Mouse (Mus musculus): ENCODE data around the gene Lmod2.

Gene Lmod2

DNA sequence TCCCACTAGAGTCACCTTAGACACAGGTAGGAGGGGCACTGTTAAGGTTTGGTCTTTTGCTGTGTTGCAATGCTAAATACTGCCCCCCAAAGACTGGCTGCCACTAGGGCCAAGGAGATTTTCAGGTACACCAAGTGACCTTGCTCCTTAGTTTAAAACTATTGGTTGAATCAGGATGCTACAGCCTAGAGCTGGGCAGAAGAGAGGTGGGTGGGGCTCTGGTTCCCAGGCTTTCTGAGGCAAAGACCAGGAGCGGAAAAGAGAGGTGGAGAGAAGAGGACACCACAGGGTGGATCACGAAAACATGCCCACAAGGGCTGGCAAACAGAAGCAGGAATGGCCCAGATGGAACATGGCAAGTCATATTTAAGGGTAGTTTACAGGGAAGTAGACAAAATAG, 44.6 kb downstream of the Lmod2 start:
- in situ Hi-C loops (cut with MboI, MseI), result no loop called here

DNA sequence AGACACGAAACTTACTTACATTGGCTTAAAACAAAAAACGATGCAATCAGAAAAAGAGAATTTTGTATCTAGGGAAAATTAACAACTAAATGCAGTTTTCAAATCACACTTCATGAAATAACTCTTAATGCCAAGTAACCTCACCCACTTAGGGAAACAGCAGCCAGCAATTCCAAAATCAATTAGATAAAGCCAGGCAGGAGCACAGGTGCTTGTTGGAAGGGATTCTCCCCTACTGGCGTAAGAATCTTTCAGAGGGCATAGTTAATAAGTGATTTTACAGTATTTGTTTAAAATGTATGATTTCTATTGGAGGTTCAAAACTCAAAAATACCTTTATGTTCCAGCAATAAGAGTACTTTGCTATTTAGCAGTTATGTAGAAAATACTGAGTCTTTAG, 45.4 kb downstream of the Lmod2 start:
- in situ Hi-C loops (cut with MboI, MseI), result no loop called here

GRCm38 (mm10) chr6:24645346-24646053, 47.9 kb downstream of the Lmod2 start:
- in situ Hi-C loops (cut with MboI, MseI), result no loop called here

- in situ Hi-C loops (cut with MboI, MseI), result no loop called here
Measured at GRCm38 (mm10) chr6:24647103-24647691, 49.6 kb downstream of the Lmod2 start.

DNA sequence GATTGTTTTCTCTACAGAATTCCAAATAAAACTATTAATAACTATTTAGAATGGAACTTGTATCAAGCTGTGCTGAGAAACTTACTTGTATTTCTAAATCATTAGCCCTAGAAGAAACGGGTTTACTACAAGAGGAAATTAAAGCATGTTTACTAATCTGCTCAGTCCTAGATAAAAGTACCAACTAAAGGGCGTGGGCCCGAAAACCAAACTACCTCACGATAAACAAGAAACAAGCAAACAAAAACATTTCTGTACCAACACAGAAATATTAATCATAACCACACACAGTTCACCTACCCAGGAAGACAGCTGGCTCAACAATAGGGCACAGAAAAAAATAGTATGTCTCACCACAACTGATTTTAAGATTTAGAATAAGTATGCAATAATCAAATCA, 50.8 kb downstream of the Lmod2 start:
- in situ Hi-C loops (cut with MboI, MseI), result no loop called here

- in situ Hi-C loops (cut with MboI, MseI), result no loop called here
Measured at GRCm38 (mm10) chr6:24650719-24651118, 53.2 kb downstream of the Lmod2 start.

DNA sequence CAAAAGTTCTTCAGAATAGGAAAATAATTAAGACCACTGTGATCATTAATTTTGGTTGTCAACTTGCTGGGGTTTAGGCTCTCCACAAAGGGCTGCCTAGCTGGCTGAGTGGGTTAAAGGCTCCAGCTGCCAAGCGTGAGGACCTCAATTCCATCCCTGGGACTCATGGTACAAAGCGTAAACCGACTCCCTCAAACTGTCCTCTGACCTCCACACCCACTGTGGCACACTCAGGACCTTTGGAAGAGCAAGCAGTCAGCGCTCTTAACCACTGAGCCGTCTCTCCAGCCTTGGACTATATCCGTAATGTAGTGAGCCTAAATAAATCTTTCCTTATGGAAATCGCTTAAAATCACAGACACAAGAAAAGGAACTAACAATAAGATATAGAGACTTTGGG, 54.0 kb downstream of the Lmod2 start:
- in situ Hi-C loops (cut with MboI, MseI), result no loop called here
